Mouse (Mus musculus) bone marrow, adult 2 months (tissue): Measurements from ENCODE around the gene Tpi1.

Experiments used
- CTCF ChIP-seq: fragments of 200-500 bp; IDR thresholded peaks from 2 replicates; pipeline ENCODE4 v1.5.1; 2011; ENCODE audit warnings: low read length, control low read depth; ENCODE audit not compliant: control insufficient read depth, insufficient read depth
- POLR2A ChIP-seq: fragments of 200-500 bp; IDR thresholded peaks from 2 replicates; pipeline ENCODE4 v1.6.1; 2011; ENCODE audit warnings: low read depth, mild to moderate bottlenecking, control low read depth, low read length, borderline replicate concordance; ENCODE audit not compliant: control insufficient read depth

DNA sequence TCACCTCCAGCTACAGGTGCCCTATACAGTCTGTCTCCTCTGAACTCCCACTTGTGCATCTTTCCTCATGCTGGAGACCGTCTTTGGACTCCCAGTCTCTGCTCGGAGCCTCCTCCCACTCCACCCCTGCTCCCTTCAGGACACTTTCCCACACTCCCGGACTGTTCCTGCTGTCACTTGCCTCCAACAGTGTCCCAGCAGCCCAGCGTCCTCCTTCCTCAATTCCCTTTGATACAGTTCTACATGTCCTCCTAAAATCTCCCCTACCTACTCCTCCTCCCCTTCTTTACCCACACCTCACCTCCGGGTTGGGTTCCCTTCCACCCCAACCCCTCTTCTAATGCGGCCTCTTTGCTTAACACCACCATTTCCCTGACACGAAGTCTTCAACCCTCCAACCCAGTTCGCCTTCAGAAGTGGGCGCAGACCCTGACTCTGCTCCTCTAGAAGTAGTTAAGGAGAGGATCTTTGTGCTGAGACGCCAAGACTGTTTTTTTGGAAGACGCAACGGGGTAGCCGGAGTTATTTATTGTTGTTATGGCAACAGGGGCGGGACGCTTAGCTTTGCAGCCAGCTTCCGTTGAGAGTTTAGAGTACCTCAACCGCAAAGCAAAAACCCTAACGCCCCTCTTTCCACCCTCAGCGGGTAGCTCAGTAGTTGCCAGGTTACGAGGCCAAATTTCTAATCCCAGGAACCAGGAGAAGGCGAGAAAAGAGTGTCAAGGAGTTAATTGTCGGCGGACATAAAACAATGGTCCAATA lies 34.7 kb downstream of the Tpi1 start, which contains the start of gene Lrrc23:
- no peak for TF ChIP-seq CTCF
- TF ChIP-seq POLR2A = no peak
